Mouse (Mus musculus) frontal cortex, postnatal 36 days (tissue): Measurements from ENCODE around the gene Psd.

Source experiments
- DNase-seq, 2 experiments: peaks; one replicate each; pipeline ENCODE4 v3.0.0; 2022; ENCODE audit warnings: low spot score in 2 of 2

The Psd gene

DNA sequence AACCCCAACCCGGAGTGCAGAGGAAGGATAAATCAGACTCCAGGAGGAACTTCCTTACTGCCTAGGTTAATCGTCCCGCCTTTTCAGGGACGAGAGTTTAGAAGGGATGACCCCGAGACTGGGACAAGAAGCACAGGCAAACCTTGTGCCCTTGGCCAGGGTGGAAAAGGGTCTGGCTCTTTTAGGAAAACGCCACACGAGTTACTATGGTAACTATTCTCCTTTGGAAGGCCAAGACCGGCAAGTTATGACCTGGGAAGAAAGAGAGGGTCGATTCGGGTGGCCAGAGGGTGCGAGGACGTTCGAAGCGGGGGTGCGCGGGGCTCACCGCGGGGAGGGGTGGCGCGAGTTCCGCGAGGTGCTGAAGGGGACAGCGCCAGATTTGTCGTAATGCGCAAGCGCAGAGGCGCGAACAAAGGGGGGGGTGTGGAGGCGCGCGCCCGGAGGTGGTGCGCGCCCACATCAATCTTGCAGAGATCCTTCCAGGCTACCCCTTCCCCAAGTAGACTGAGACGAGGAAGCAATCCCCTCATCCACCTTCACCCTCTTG, at the start of gene Psd:
Gene Psd, minus strand, starts transcription at position 401 of the 550 bp plus-strand sequence.
- DNase-seq, result peak; percentile 66 to 72

GRCm38 (mm10) chr19:46375891-46376290, 48.9 kb upstream of the Psd start:
- DNase-seq, result no peak

GRCm38 (mm10) chr19:46375489-46375888, 48.5 kb upstream of the Psd start:
- DNase-seq, result peak in 1 of 2 experiments; percentile 58

- no peak for DNase-seq
Observed at GRCm38 (mm10) chr19:46374477-46375088, 47.6 kb upstream of the Psd start.

DNA sequence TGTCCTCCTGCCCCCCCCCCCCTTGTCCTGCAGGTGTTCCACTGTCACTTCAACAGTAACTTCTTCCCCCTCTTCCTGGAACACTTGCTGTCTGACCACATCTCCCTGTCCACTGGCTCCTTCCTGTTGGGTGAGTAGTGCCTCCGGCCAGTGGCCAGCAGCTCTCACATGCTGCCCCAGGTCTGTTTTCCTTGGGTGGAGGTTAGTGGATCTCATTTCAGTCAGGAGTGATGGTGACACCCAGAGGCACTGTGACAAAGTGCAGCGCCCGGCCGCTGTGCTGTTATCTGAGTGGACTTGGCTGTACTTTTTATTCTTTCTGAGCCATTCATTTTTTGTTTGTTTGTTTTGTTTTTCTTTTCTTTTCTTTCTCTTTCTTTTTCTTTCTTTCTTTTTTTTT, 42.2 kb upstream of the Psd start:
- DNase-seq, result peak; percentile 46 to 70

- DNase-seq, result peak; percentile 64 to 69
Observed at GRCm38 (mm10) chr19:46367798-46368590, 41.0 kb upstream of the Psd start.

DNA sequence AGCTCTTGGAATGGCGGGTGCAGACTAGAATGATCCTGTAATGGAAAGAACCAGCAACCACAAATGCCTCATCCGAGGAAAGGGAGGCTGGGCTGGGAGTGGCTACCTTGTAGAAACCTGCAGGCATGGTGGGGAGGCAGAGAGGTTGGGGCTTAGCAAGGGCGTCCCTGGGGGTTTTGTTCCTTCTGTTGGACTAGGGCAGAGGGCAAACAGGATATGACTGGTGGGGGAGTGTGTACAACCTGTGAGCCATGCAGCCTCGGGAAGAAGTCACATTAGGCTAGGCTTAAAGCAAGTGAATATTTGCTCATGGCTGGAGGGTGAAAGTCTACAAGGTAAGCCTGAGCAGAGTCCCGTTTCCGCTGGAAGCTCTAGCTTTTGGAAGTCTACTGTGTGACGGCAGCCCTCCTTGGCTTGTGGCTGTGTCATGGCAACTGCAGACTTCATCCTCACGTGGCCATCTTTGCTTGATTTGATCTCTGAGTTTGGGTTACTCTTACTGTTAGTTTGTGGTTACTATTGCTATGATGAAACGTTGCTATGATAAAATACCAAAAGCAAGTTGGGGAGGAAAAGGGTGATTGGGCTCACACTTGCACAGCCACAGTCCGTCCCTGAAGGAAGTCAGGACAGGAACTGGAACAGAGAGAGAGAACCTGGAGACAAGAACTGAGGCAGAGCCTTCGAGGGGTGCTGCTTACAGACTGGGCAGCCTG, 36.5 kb upstream of the Psd start:
- DNase-seq, result no peak

DNA sequence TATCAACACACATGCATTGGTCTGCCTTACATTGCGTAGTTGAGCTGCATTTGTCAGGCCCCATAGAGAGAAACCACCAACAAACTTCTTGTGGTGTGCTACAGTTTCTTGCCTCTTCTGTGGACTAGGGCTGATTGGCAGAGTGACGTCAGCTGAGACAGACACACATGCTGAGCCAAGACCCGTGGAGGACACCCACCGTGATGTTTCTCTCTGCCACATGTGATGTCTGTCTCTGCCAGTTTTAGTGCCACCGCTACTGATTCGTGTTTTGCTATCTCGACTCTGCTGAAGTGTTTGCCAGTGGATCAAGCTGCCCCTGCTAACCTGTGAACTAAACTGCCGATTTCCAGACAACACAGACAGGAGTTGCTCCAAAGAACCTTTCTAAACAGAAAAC, 35.1 kb upstream of the Psd start:
- no peak for DNase-seq

- DNase-seq, result no peak
Observed at GRCm38 (mm10) chr19:46358381-46358780, 31.4 kb upstream of the Psd start.

DNA sequence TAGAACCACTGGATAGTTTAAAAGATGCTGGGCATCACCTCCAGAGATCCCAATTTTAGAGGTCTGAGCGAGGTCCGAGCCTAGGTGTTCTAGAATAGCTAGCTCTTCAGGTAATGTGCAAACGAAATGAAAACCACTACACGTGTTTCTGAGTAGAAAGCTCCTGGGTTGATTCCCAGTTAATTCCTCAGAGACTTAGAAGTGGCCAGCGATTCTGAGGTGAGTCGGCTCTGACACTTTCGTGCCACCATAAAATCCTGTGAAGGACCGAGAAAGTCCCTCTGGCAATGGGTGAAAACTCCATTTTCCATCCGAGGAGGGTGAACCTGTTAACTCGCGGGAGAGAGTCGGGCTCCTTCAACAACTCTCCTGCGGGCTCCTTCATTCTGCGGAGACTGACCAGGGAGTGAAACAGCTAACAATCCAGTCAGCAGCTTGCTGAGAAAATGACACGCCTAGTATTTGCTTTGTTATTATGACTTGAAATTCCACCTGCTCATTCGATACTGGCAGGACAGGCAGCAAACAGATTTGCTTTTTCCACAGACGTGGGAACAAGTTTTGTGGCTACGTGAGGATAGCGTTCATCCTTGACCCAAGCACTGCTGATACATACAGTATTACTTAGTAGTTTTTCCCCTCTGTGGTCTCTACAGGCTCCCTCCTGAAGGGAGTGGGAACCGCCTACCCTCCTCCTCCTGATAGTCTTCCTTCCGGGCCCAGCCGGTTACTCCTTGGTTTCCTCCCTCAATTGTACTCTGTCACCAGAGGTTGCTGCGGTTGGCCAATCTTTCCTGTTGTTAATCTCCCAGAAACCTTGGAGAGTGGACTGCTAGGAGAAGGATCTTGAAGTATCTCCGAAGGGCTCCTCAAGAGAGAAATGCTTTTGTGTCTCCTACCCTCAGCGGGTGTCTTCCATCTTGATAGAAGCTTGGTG, 30.7 kb upstream of the Psd start:
- DNase-seq, result no peak

GRCm38 (mm10) chr19:46356701-46357138, 29.8 kb upstream of the Psd start:
- peak; percentile 90 to 91 for DNase-seq

GRCm38 (mm10) chr19:46350168-46350932, 23.4 kb upstream of the Psd start, which contains the start of gene 2310034G01Rik:
2310034G01Rik (minus strand) TSS chr19:46350302.
- DNase-seq, result no peak

GRCm38 (mm10) chr19:46349550-46349949, 22.6 kb upstream of the Psd start:
- DNase-seq, result no peak

DNA sequence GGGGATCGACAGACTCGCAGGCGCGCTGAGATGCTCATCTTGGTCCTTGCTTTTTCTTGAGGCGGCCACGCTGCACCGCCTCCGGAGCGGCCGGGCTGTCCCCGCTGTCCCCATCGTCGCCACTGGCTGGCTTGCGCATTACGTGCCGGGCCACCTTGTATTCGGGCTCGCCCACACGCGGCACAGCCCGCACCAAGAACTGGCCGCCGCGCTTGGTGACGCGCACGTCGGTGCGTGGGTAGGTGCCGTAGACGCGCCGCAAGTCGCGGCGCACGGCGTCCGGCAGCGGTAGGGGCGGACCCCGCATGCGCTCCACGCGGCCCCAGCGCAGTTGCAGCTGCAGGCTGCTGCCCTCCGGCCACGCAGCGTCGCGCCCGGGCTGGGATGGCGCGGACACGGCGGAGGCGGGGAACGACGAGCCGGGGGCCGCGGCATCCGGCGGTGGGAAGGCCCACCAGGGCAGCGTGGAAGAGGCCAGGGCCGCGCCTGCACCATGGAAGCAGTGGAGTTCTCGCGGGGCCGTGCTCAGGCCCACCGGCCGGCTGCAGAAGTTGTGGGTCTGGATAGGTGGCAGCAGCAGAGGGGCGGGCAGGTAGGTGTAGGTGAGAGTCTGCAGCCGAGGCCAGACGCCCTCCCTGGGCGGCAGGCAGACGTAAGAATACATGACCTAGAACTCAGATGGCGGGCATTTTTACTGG, 22.0 kb upstream of the Psd start:
- peak; percentile 90 to 95 for DNase-seq

- DNase-seq, result peak in 1 of 2 experiments; percentile 39
Observed at GRCm38 (mm10) chr19:46347936-46348668, 21.1 kb upstream of the Psd start.

GRCm38 (mm10) chr19:46347146-46347545, 20.2 kb upstream of the Psd start:
- DNase-seq, result no peak

- DNase-seq, result no peak
Observed at GRCm38 (mm10) chr19:46344710-46345419, 17.9 kb upstream of the Psd start.

DNA sequence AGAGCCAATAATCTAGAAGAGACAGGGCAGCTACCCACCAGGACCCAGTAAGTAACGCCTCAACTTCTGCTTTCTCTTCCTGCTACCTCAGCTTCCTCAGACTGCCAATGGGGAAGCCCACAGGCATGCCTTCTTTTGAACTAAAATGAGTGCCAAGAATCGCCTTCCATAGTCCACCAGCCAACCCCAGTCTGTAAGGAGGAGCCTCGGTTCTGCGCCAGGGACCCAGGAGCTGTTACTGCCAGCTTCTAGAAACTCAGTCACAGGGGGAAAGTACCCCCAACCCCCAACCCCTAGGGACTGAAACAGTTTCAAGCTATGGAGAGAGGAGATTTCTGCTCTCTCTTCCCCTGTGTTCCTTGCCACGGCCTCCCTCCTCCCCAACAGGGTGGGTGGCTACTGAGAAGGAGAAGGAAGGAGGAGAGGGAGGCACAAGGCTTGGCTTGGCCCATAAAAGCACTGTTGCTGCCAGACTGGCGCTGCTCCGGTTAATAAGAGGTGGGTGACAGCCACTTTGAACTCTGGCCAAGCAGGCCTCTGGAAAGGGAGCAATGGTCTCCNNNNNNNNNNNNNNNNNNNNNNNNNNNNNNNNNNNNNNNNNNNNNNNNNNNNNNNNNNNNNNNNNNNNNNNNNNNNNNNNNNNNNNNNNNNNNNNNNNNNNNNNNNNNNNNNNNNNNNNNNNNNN, 12.5 kb upstream of the Psd start:
- peak in 1 of 2 experiments; percentile 54 for DNase-seq
